Mouse (Mus musculus): ENCODE data around the gene Tmcc3. TPM values are rescaled to one million over a fixed set of nuclear protein-coding genes. Genes with fewer than 3 reads are reported as not detected.

Gene Tmcc3
- polyA plus RNA-seq, 1 experiment, result 14.8 TPM

DNA sequence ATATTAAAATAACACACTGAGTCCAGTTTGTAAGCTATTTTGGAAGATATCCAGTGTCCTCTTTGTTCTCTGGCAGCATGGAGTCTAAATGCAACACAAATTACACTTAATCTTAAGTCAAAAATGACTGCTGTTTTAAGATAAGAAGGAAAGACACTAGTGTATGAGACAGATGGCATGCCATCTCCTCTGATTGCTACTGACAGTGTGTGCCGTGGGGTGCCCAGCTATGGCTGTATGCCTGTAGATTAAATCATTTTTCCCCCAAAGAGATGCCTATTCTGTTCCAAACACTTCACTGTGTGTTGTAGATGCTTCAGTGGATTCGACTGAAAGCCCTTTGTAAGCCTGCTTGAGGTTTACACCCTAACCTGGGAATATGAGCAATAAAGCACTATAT is 59.5 kb downstream of the Tmcc3 start:
- Histone ChIP-seq H3K4me3 (ENCODE audit: low read depth, low read length) (no peak overlapping the region), H3K27me3 (ENCODE audit: control insufficient read depth, insufficient read depth, low read length, poor library complexity, severe bottlenecking) (no peaks in the 10 kb centered on the region), H3K27ac (ENCODE audit: insufficient read depth, low read length) (no peak overlapping the region), H3K9ac (ENCODE audit: low read depth, poor library complexity, severe bottlenecking) (no peak overlapping the region), H3K36me3 (ENCODE audit: control insufficient read depth, insufficient read depth, low read length, poor library complexity, severe bottlenecking) (no peaks in the 10 kb centered on the region), H3K9me3 (replicated peaks; ENCODE audit: control insufficient read depth, insufficient read depth, low read length, poor library complexity, severe bottlenecking) (peaks cover 14% of the 10 kb centered on the region), H3K4me1 (ENCODE audit: control insufficient read depth, insufficient read depth, low read length) (no peaks in the 10 kb centered on the region)
- no peak for TF ChIP-seq POLR2A (IDR thresholded peaks at IDR 0.05; ENCODE audit: insufficient read depth, low read length)
- TF ChIP-seq EP300 (IDR thresholded peaks at IDR 0.05; ENCODE audit: insufficient read depth, low read depth, low read length), result no peak
- TF ChIP-seq CTCF (IDR thresholded peaks at IDR 0.05; ENCODE audit: low read depth, low read length), result no peak

DNA sequence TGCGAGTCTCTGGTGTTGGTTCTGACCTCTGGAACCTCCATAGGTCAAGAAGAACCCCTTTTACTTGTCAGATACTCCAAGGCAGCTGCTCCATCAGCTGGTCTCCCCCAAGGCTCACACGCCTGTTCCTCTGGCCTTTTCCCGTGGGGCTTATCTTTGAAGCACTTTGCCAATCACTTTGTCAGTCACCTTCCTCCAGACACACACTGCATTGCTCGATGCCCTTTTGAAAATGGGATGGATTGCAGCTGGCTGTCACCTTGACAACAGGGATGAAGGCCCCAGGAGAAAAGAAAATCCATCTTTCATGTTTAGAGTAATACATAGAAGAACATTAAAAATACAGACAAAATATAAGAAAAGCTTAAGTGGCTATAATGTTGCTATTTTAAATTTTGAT is 65.2 kb downstream of the Tmcc3 start:
- H3K27me3 ChIP-seq (ENCODE audit: control insufficient read depth, insufficient read depth, low read length, poor library complexity, severe bottlenecking), result no peaks in the 10 kb centered on the region
- no peaks in the 10 kb centered on the region for H3K36me3 ChIP-seq (ENCODE audit: control insufficient read depth, insufficient read depth, low read length, poor library complexity, severe bottlenecking)
- H3K4me1 ChIP-seq (ENCODE audit: control insufficient read depth, insufficient read depth, low read length), result no peaks in the 10 kb centered on the region
- H3K9me3 ChIP-seq (replicated peaks; ENCODE audit: control insufficient read depth, insufficient read depth, low read length, poor library complexity, severe bottlenecking), result no peaks in the 10 kb centered on the region
- H3K4me3 ChIP-seq (ENCODE audit: low read depth, low read length), result no peak overlapping the region
- no peak for TF ChIP-seq POLR2A (IDR thresholded peaks at IDR 0.05; ENCODE audit: insufficient read depth, low read length)
- TF ChIP-seq CTCF (IDR thresholded peaks at IDR 0.05; ENCODE audit: low read depth, low read length), result no peak
- no peak for TF ChIP-seq EP300 (IDR thresholded peaks at IDR 0.05; ENCODE audit: insufficient read depth, low read depth, low read length)
- no peak overlapping the region for H3K27ac ChIP-seq (ENCODE audit: insufficient read depth, low read length)
- no peak overlapping the region for H3K9ac ChIP-seq (ENCODE audit: low read depth, poor library complexity, severe bottlenecking)

DNA sequence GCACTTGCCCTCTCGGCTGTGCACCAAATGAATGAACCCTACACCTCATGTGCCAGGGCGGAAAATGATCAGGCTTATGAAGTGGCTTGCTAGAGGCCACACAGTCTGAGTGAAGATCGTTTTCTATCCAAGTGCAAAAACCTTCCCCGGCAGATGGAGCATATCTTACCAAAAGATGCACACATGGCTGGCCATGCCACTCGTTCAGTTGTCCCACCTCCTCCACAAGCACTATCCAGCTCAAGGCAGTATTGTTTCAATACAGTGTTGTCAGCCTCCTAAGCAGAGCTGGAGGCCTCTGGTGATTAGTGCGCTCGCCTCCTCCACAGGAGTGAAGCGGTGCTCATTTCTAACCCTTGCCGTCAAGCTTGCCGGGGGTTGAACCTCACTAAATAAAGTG is 66.1 kb downstream of the Tmcc3 start:
- TF ChIP-seq CTCF (IDR thresholded peaks at IDR 0.05; ENCODE audit: low read depth, low read length) (no peak), POLR2A (IDR thresholded peaks at IDR 0.05; ENCODE audit: insufficient read depth, low read length) (no peak), EP300 (IDR thresholded peaks at IDR 0.05; ENCODE audit: insufficient read depth, low read depth, low read length) (no peak)
- Histone ChIP-seq H3K4me1 (ENCODE audit: control insufficient read depth, insufficient read depth, low read length) (no peaks in the 10 kb centered on the region), H3K27ac (ENCODE audit: insufficient read depth, low read length) (no peak overlapping the region), H3K9ac (ENCODE audit: low read depth, poor library complexity, severe bottlenecking) (no peak overlapping the region), H3K4me3 (ENCODE audit: low read depth, low read length) (no peak overlapping the region), H3K27me3 (ENCODE audit: control insufficient read depth, insufficient read depth, low read length, poor library complexity, severe bottlenecking) (no peaks in the 10 kb centered on the region), H3K36me3 (ENCODE audit: control insufficient read depth, insufficient read depth, low read length, poor library complexity, severe bottlenecking) (no peaks in the 10 kb centered on the region), H3K9me3 (replicated peaks; ENCODE audit: control insufficient read depth, insufficient read depth, low read length, poor library complexity, severe bottlenecking) (no peaks in the 10 kb centered on the region)

DNA sequence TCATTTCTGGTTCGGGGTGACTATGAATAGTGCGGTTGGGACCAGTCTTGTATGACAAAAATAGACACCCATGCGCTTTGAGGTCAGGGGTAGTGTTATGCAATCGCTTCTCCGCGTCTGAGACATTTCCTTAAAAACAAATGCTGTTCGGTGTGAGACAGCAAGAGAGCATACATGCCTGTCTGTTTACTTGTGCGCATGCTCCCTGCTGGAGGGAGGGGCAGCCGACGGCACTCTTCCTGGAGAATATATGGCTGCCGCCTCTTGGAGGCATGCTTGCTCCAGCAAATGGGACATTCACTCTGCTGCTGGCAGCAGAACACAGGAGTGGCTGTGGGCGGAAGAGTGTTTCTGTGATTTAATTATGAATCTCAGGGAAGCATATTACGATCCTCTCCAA is 66.6 kb downstream of the Tmcc3 start:
- H3K4me1 ChIP-seq (ENCODE audit: control insufficient read depth, insufficient read depth, low read length), result no peaks in the 10 kb centered on the region
- H3K9ac ChIP-seq (ENCODE audit: low read depth, poor library complexity, severe bottlenecking), result no peak overlapping the region
- no peak overlapping the region for H3K27ac ChIP-seq (ENCODE audit: insufficient read depth, low read length)
- H3K36me3 ChIP-seq (ENCODE audit: control insufficient read depth, insufficient read depth, low read length, poor library complexity, severe bottlenecking), result no peaks in the 10 kb centered on the region
- no peaks in the 10 kb centered on the region for H3K9me3 ChIP-seq (replicated peaks; ENCODE audit: control insufficient read depth, insufficient read depth, low read length, poor library complexity, severe bottlenecking)
- no peaks in the 10 kb centered on the region for H3K27me3 ChIP-seq (ENCODE audit: control insufficient read depth, insufficient read depth, low read length, poor library complexity, severe bottlenecking)
- H3K4me3 ChIP-seq (ENCODE audit: low read depth, low read length), result no peak overlapping the region
- no peak for TF ChIP-seq EP300 (IDR thresholded peaks at IDR 0.05; ENCODE audit: insufficient read depth, low read depth, low read length)
- TF ChIP-seq CTCF (IDR thresholded peaks at IDR 0.05; ENCODE audit: low read depth, low read length), result no peak
- no peak for TF ChIP-seq POLR2A (IDR thresholded peaks at IDR 0.05; ENCODE audit: insufficient read depth, low read length)

DNA sequence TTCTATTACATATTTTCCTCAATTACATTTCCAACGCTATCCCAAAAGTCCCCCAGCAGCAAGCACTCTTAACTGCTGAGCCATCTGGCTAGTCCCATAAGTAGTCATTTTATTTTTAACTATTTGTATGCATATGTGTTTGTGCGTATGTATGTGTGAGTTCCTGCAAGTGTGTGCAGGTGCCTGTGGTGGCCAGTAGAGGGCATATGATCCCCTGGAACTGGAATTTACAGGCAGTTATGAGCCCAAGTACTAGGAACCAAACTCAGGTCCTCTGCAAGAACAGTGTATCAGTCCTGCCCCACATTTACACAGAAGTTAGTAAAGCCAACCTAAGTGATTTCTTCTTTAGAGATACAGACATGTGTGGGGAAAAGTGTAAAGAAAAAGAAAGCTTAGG is 68.3 kb downstream of the Tmcc3 start:
- Histone ChIP-seq H3K9ac (ENCODE audit: low read depth, poor library complexity, severe bottlenecking) (no peak overlapping the region), H3K9me3 (replicated peaks; ENCODE audit: control insufficient read depth, insufficient read depth, low read length, poor library complexity, severe bottlenecking) (no peaks in the 10 kb centered on the region), H3K4me1 (ENCODE audit: control insufficient read depth, insufficient read depth, low read length) (no peaks in the 10 kb centered on the region), H3K4me3 (ENCODE audit: low read depth, low read length) (no peak overlapping the region), H3K36me3 (ENCODE audit: control insufficient read depth, insufficient read depth, low read length, poor library complexity, severe bottlenecking) (no peaks in the 10 kb centered on the region), H3K27ac (ENCODE audit: insufficient read depth, low read length) (no peak overlapping the region), H3K27me3 (ENCODE audit: control insufficient read depth, insufficient read depth, low read length, poor library complexity, severe bottlenecking) (no peaks in the 10 kb centered on the region)
- no peak for TF ChIP-seq POLR2A (IDR thresholded peaks at IDR 0.05; ENCODE audit: insufficient read depth, low read length)
- TF ChIP-seq CTCF (IDR thresholded peaks at IDR 0.05; ENCODE audit: low read depth, low read length), result peak; percentile 23
- TF ChIP-seq EP300 (IDR thresholded peaks at IDR 0.05; ENCODE audit: insufficient read depth, low read depth, low read length), result no peak

DNA sequence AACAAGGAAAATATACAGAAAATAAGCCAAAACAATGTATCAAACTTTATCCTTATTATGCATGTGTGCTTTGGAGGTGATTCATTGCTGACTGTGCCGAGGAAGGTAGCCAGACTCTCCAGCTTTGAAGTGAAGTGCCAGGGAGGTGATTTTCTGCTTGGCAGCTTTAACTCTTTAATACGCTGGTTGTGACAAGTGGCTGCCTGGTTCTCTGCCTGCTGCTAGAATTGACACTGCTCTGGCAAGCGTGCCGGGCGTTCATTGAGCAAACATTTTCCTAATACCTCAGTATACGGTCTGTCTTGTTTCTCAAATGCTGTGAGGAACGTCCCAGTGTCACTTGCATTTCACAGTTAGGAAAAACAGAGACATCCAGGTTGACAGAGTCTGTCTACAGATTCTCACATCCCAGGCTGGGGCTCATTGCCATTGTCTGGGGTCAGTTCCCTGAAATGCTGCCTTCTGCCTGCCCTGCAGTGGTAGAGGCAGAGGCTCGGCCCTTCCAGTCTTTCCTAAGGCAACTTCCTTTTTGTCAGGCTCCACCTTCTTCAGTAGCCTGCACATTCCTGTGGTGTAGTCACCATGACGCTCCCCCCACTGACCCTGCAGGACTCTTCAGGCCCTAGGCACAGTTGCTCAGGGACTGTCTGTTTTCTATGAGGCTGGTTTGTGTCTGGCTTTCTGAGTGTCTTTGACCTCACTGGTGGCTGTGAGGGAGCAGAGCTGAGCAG is 69.1 kb downstream of the Tmcc3 start:
- no peaks in the 10 kb centered on the region for H3K4me1 ChIP-seq (ENCODE audit: control insufficient read depth, insufficient read depth, low read length)
- TF ChIP-seq POLR2A (IDR thresholded peaks at IDR 0.05; ENCODE audit: insufficient read depth, low read length) (no peak), CTCF (IDR thresholded peaks at IDR 0.05; ENCODE audit: low read depth, low read length) (no peak), EP300 (IDR thresholded peaks at IDR 0.05; ENCODE audit: insufficient read depth, low read depth, low read length) (no peak)
- no peaks in the 10 kb centered on the region for H3K9me3 ChIP-seq (replicated peaks; ENCODE audit: control insufficient read depth, insufficient read depth, low read length, poor library complexity, severe bottlenecking)
- no peak overlapping the region for H3K9ac ChIP-seq (ENCODE audit: low read depth, poor library complexity, severe bottlenecking)
- no peak overlapping the region for H3K4me3 ChIP-seq (ENCODE audit: low read depth, low read length)
- H3K27ac ChIP-seq (ENCODE audit: insufficient read depth, low read length), result no peak overlapping the region
- H3K27me3 ChIP-seq (ENCODE audit: control insufficient read depth, insufficient read depth, low read length, poor library complexity, severe bottlenecking), result no peaks in the 10 kb centered on the region
- no peaks in the 10 kb centered on the region for H3K36me3 ChIP-seq (ENCODE audit: control insufficient read depth, insufficient read depth, low read length, poor library complexity, severe bottlenecking)

Data from ES-Bruce4 (cell line).